Mouse (Mus musculus) intestine, postnatal 0 days (tissue): ENCODE results near the gene Psmg3. TPM values are rescaled to one million over a fixed set of nuclear protein-coding genes. Genes with fewer than 3 reads are reported as not detected.

ENCODE experiments used
- ATAC-seq: fragments of 200-750 bp; cut with Nextera tagmentation; 2 replicates; pipeline ENCODE4 v1.8.0; 2017; ENCODE audit warnings: mild to moderate bottlenecking, moderate TSS enrichment, moderate library complexity
- H3K27ac ChIP-seq: fragments of 300-500 bp; sonication (generic); 2 replicates; pipeline ENCODE4 v1.5.1; 2014; ENCODE audit warnings: mild to moderate bottlenecking, low read depth, low read length, moderate library complexity
- H3K27me3 ChIP-seq: fragments of 300-500 bp; sonication (generic); replicated peaks from 2 replicates; pipeline ENCODE4 v1.6.1; 2014; ENCODE audit warnings: low read length, mixed read lengths; ENCODE audit not compliant: control insufficient read depth, insufficient read depth
- H3K36me3 ChIP-seq: fragments of 300-500 bp; sonication (generic); 2 replicates; pipeline ENCODE4 v1.6.1; 2014; ENCODE audit warnings: mild to moderate bottlenecking, moderate library complexity; ENCODE audit not compliant: control insufficient read depth, insufficient read depth
- H3K4me1 ChIP-seq: fragments of 300-500 bp; sonication (generic); replicated peaks from 2 replicates; pipeline ENCODE4 v1.6.1; 2014; ENCODE audit warnings: antibody characterized with exemption, low read length, mixed read lengths; ENCODE audit not compliant: control insufficient read depth, insufficient read depth
- H3K4me2 ChIP-seq: fragments of 300-500 bp; sonication (generic); replicated peaks from 2 replicates; pipeline ENCODE4 v1.6.1; 2014; ENCODE audit warnings: low read depth, mild to moderate bottlenecking, moderate library complexity
- H3K4me3 ChIP-seq: fragments of 300-500 bp; sonication (generic); 2 replicates; pipeline ENCODE4 v1.5.1; 2014; ENCODE audit warnings: low read depth, low read length
- H3K9ac ChIP-seq: fragments of 300-500 bp; sonication (generic); 2 replicates; pipeline ENCODE4 v1.6.1; 2014; ENCODE audit warnings: mild to moderate bottlenecking, low read depth, low read length
- H3K9me3 ChIP-seq: fragments of 300-500 bp; sonication (generic); 2 replicates; pipeline ENCODE4 v1.6.1; 2016; ENCODE audit warnings: mixed run types; ENCODE audit not compliant: control insufficient read depth
- CTCF ChIP-seq: sonication (generic); IDR thresholded peaks from 2 replicates; pipeline ENCODE4 v1.5.1; 2016; ENCODE audit warnings: low read depth, mild to moderate bottlenecking, control low read depth, antibody characterized with exemption, moderate library complexity
- WGBS: fragments of 180-500 bp; shearing (Covaris S2); extraction: QIAGEN DNeasy Blood & Tissue Kit; methylation state at CpG from one replicate; pipeline ENCODE4 v1.1.7; 2014; 5-methylcytosine and 5-hydroxymethylcytosine counted together
- polyA plus RNA-seq: library from polyadenylated mRNA; unstranded; fragments of >200 nt; fragmentation: Nextera tagmentation; extraction: Ambion mirVana; gene quantifications from 2 replicates; pipeline ENCODE4 v1.2.1, GENCODE M21; 2015

Psmg3 gene
- polyA plus RNA-seq, 1 experiment from 2014 or later = 34.4 TPM

DNA sequence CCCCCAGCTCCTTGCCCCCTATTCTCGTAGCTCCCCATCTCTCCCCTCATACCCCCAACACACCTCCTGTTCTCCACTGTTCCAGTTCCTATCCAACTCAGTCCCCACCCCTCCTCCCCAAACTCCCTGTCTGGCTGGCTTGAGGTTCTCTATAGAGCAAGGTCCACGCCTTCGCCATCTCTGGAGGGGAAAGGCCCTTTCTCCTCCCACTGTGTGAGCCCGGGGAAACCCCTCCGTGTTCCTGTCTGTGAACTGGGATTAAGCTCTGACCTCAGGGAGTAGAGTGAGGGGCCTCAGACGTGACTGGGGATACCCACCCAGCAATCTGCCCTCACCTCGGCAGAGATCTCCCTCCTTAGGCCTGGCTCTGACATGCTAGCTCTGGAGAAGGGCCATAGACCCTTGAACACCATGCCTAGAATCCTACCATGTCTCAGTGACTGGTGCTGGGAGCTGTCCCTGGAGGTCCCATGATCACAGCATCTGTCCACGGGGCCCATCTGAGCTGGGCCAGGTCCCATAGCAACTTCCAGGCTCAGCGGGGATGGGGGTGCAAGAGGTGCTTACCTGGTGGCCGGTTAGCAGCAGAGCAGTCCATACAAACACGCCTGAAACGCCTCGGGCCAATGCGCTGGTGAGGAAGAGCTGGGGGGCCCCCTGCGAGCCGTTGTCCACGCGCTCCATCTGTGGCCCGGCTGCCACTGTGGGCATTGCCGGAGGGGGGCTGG, 14.1 kb downstream of the Psmg3 start:
- Histone ChIP-seq H3K9ac (0 out of 2 replicates have a peak overlapping the region, but pooled peaks have one; percentile 40), H3K4me1 (0 out of 2 replicates have a peak, but pooled peaks cover 4% of the 10 kb centered on the region), H3K4me2 (peak overlapping the region; percentile 62), H3K9me3 (no peaks in the 10 kb centered on the region), H3K27me3 (no peaks in the 10 kb centered on the region; the same call in 1 of the 2 replicates), H3K4me3 (peak overlapping the region; percentile 31), H3K27ac (peak overlapping the region; percentile 79), H3K36me3 (peaks cover 11% of the 10 kb centered on the region)
- ATAC-seq = no peak
- WGBS = 47% methylated on average over 20 of the region's 20 CpGs
- TF ChIP-seq CTCF = no peak

DNA sequence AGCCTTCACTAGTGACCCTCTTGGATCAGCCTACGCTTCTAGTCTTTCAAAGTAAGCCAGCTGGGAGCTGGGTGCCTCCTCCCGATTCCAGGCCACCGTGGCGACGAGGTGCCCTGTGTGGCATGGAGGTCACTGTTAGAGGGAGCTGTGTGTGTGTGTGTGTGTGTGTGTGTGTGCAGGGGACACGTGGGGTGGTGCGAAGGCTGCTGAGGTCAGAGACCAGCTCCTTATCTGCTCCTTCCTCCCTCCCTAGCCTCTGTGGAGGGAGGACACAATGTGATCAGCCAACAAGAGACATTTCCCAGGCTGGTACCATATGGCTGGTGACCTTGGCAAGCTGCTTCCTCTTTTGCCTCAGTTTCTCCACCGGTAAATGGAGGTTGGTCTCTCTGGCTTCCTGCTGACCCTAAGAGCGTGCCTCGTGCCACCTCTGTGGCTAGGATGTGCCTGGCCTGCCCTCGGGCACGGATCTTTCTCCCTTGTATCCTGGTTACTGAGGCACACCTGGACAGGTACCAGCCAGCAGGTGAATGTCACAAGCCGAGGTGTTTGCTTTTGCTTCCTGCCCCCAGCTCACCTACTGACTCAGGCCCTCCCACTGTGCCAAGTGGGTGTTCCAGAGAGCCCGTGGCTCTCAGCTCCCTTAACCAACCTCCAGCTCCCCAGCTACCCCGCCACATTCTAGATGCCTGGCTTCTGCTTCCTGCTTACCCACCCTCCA, 14.8 kb downstream of the Psmg3 start:
- WGBS = 53% methylated on average over 15 of the region's 15 CpGs
- no peak overlapping the region for H3K9ac ChIP-seq
- H3K36me3 ChIP-seq = peaks cover 17% of the 10 kb centered on the region
- H3K4me3 ChIP-seq = 0 out of 2 replicates have a peak overlapping the region, but pooled peaks have one; percentile 31
- peak overlapping the region; percentile 62 for H3K4me2 ChIP-seq
- no peaks in the 10 kb centered on the region; the same call in 1 of the 2 replicates for H3K27me3 ChIP-seq
- no peaks in the 10 kb centered on the region for H3K9me3 ChIP-seq
- 0 out of 2 replicates have a peak, but pooled peaks cover 4% of the 10 kb centered on the region for H3K4me1 ChIP-seq
- peak overlapping the region; percentile 79 for H3K27ac ChIP-seq
- TF ChIP-seq CTCF = no peak
- peak; percentile 17; the same call in 1 of the 2 replicates for ATAC-seq

DNA sequence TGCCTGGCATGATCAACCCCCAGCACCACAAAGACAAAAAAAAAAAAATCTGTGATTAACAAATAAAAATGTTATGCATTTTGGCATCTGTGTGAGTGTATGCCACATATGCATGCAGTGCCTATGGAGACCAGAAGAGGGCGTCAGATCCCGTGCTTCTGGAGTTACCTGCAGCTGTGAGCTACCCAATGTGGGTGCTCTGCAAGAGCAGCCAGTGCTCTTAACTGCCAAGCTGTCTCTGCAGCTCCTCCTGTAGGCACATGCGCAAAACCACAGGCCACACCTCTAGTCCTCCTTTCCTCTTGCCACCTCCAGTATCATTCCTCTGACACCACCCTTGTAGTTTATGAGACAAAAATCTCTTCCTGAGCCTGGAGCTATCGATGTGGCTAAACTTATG, 17.3 kb downstream of the Psmg3 start:
- WGBS = 50% methylated on average over 4 of the region's 4 CpGs
- H3K4me1 ChIP-seq = peaks cover 2% of the 10 kb centered on the region; the same call in 1 of the 2 replicates
- peaks cover 38% of the 10 kb centered on the region for H3K36me3 ChIP-seq
- no peak overlapping the region for H3K27ac ChIP-seq
- no peak for ATAC-seq
- no peaks in the 10 kb centered on the region; the same call in 1 of the 2 replicates for H3K27me3 ChIP-seq
- peak; percentile 68 for TF ChIP-seq CTCF
- H3K4me2 ChIP-seq = no peak overlapping the region
- H3K4me3 ChIP-seq = no peak overlapping the region
- no peaks in the 10 kb centered on the region for H3K9me3 ChIP-seq
- no peak overlapping the region for H3K9ac ChIP-seq

DNA sequence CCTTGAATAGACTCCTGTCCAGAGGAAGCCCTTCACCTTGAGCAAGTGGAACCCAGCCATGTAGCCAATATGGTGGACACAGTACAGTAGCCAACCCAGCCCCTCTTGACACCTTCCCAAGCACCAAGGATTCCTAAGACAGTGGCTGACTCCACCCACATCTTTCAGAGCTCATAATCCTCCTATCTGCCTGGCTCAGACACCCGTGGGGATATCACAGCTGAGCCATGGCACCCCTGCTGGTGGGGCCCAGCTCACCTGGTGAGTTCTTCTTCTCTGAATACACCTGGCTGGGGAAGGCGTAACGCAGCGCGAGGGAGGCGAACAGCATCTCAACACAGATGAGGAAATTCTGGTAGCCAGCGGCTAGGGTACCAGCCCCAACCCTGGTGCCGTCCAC, 20.8 kb downstream of the Psmg3 start:
- Histone ChIP-seq H3K4me2 (no peak overlapping the region), H3K9me3 (no peaks in the 10 kb centered on the region), H3K36me3 (peaks cover 50% of the 10 kb centered on the region), H3K9ac (0 out of 2 replicates have a peak overlapping the region, but pooled peaks have one; percentile 22), H3K4me3 (no peak overlapping the region), H3K27me3 (no peaks in the 10 kb centered on the region), H3K27ac (0 out of 2 replicates have a peak overlapping the region, but pooled peaks have one; percentile 89), H3K4me1 (peaks cover 8% of the 10 kb centered on the region)
- no peak for ATAC-seq
- 87% methylated on average over 8 of the region's 8 CpGs for whole genome bisulfite sequencing
- TF ChIP-seq CTCF = no peak

DNA sequence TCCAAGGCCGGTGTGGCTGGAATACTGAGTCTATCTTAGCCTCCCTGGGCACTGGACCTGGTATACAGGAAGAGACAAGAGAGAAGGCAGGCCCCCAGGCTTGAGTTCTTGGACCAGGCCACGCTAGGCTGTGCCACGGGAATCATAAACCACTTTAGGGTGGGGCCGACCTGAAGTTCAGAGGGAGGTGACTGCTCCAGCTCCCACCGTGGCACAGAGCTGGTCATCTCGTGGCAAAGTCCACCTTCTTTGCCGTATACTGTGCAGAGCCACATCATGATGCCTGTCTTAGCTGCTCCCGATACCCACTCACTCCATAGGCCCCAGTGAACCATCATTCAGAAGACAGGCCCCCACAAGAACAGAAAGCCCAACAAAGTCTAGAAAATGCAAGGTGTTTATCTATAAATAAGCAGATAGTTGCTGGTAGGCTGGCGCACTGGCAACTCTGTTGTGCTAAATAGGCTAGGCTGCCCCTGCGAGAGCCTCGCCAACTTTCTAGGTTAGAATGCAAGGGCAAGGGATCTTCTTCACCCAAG, 22.0 kb downstream of the Psmg3 start:
- peak overlapping the region; percentile 89 for H3K27ac ChIP-seq
- ATAC-seq = peak; percentile 77
- no peak for TF ChIP-seq CTCF
- WGBS = 57% methylated on average over 11 of the region's 11 CpGs
- peak overlapping the region; percentile 6 for H3K4me2 ChIP-seq
- H3K27me3 ChIP-seq = no peaks in the 10 kb centered on the region
- peaks cover 8% of the 10 kb centered on the region for H3K4me1 ChIP-seq
- peaks cover 63% of the 10 kb centered on the region for H3K36me3 ChIP-seq
- H3K9me3 ChIP-seq = no peaks in the 10 kb centered on the region
- no peak overlapping the region for H3K4me3 ChIP-seq
- H3K9ac ChIP-seq = 0 out of 2 replicates have a peak overlapping the region, but pooled peaks have one; percentile 22

DNA sequence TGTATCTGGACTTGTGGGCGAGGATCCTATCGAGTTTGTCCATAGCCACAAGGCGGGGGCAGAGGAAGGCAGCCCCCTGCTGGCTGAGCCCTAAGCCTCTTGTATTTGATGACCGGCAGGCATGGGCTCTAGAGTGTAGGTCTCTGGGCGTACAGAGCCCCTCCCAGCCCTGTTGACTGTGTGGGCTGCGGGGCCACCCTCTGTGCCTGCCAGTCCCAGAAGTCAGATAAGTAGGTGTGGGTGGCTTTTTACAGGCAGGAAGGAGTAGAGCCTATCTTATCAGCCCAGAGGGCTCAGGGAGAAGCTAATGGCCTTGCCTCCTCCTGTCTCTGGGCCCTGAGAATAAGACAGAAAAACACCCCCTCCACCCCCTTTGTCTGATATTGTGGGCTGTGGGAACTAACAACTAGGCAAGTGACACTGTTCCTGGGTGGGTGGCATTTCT, 22.6 kb downstream of the Psmg3 start:
- no peaks in the 10 kb centered on the region for H3K9me3 ChIP-seq
- peak overlapping the region; percentile 89 for H3K27ac ChIP-seq
- 0 out of 2 replicates have a peak overlapping the region, but pooled peaks have one; percentile 8 for H3K9ac ChIP-seq
- TF ChIP-seq CTCF = peak; percentile 42
- H3K4me2 ChIP-seq = peak overlapping the region; percentile 6
- no peaks in the 10 kb centered on the region for H3K27me3 ChIP-seq
- 7% methylated on average over 6 of the region's 6 CpGs for WGBS
- ATAC-seq = peak; percentile 48
- H3K4me3 ChIP-seq = no peak overlapping the region
- peaks cover 68% of the 10 kb centered on the region for H3K36me3 ChIP-seq
- peaks cover 8% of the 10 kb centered on the region for H3K4me1 ChIP-seq
